Mouse (Mus musculus) thymus, postnatal 36 days (tissue): ENCODE measurements around the gene Bglap.
"Not testable (repeated sequence)": the region's sequence is repeated elsewhere in the genome, so short reads cannot be mapped to it uniquely, and the experiment has no call there.

Experiments
- DNase-seq, 2 experiments: peaks; one replicate each; pipeline ENCODE4 v3.0.0; 2022; ENCODE audit warnings: mixed read lengths in 2 of 2

The Bglap gene

DNA sequence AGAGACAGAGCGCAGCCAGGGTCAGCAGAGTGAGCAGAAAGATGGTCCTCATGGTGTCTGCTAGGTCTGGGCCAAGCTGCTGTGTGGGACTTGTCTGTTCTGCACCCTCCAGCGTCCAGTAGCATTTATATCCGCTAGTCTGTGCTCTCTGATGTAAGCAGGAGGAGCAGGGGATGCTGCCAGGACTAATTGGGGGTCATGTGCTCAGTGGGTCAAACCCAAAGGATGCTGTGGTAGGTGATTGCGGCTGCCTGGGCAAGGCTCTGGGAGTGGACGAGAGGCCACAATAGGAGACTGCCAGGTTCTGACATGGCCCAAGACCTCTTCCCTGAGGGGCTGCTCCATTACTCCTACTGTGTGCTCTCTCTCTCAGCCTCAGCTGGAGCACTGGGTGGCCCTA, at the start of gene Bglap:
Gene Bglap, minus strand, starts transcription at position 101 of the 400 bp plus-strand sequence.
- no peak for DNase-seq

DNA sequence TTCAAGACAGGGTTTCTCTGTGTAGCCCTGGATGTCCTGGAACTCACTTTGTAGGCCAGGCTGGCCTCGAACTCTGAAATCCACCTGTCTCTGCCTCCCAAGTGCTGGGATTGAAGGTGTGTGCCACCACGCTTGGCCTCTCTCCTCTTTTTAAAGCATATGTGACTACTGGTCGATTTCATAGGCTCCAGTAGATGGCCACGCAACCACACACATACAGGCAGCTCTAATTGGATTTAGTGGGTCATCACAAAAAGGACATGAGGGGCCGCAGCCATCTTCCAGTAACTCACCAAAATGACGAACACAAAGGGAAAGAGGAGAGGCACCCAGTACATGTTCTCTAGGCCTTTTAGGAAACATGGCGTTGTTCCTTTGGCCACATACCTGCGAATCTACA, 44.4 kb upstream of the Bglap start:
- DNase-seq = not testable (repeated sequence)

DNA sequence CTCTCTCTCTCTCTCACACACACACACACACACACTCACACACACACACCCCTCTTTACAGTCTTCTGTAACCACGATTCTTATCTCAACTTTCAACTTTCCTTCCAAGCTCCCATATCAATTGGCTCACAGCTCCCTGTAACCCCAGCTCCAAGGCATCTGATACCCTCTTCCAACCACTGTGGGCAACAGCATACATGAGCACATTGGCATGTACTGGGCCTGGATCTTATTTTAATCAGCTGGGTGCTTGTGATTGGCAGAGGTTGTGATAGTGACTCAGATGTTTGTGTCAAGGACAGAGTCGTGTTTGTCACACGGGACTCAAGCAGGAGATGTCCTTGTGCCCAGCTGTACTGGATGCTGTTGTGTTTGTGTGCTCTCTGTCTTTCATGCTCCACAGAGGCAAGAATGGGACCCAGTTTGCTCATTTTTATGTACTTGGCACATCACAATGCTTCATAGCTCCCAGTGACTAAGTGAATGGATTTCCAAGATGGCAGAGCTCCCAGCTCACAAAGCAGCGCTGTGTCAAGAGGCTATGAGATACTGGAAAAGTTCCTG, 43.2 kb upstream of the Bglap start:
- DNase-seq = no peak

DNA sequence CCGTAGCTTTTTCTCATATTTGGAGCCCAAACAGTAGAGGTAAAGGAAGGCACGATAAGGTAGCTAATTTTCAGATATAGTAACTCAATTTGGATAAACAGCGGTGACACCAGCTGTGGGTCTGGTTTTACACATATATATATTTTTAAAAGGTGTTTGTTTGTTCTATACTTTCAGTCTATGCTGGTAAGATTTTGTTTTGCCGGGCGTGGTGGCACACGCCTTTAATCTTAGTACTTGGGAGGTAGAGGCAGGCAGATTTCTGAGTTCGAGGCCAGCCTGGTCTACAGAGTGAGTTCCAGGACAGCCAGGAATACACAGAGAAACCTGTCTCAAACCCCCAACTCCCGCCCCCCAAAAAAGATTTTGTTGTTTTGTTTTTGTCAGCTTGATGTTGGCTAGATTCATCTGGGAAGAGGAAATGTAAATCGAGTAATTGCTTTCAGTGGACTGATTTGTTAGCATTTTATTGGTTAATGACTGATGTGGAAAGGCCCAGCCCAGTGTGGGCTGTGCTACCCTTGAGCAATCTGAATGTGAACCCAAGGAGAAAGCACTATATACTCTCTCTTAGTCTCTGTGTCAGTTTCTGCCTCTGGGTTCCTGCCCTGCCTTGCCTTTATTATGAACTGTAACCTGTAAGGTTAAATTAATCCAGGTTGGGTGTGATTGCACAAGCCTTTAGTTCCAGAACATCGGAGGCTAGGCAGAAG, 41.6 kb upstream of the Bglap start:
- no peak for DNase-seq

DNA sequence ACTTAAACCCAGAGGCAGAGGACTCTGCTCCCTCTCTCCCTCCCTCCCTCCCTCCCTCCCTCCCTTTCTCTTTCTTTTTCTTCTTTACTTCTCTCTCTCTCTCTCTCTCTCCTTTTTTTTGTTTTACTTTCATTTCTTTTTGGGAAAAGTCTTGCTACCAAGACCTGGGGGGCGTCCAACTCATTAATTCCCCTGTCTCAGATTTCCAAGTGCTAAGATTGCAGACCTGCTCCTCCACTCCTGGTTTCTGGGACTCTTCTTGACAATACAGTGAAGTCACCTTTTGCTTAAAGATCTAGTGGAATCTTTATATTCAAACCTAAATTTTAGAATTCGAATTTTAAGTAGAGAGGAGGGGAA, 41.0 kb upstream of the Bglap start:
- DNase-seq = no peak

DNA sequence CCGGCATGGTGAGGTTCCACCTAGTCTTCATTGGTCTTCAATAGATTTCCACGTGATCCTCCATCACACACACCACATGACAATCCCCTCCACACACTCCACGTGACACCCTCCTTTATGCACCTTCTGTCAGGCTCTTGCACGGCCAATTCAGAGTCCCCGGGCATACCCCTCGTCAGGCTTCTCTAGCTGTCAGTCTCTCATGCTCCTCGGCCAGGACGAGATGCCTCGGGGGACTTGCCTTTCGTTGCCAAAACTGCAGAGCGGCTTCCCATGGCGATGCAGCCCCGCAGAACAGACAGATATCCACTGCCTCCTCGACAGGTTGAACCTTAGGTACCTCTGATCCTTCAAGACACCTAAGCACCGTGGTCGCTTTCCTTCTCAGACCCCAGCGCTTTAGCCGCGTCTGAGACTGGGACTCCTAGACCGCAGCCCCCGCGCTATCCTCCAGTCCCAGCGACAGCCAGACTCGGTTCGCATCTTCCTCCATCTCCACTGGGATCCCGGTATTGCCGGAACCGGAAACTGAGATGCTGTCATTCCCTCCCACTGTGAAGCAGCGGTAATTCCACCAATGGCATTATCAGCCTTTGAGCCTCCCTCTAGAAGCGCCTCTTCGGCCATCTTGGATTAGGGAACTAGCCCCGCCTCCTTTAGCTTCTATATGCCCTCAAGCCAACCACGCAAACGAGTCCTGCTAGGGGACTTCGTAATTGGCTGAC, 40.5 kb upstream of the Bglap start, which contains the start of gene Slc25a44:
Gene Slc25a44, minus strand, starts transcription at position 535 of the 725 bp plus-strand sequence.
- peak; percentile 90 to 92 for DNase-seq

DNA sequence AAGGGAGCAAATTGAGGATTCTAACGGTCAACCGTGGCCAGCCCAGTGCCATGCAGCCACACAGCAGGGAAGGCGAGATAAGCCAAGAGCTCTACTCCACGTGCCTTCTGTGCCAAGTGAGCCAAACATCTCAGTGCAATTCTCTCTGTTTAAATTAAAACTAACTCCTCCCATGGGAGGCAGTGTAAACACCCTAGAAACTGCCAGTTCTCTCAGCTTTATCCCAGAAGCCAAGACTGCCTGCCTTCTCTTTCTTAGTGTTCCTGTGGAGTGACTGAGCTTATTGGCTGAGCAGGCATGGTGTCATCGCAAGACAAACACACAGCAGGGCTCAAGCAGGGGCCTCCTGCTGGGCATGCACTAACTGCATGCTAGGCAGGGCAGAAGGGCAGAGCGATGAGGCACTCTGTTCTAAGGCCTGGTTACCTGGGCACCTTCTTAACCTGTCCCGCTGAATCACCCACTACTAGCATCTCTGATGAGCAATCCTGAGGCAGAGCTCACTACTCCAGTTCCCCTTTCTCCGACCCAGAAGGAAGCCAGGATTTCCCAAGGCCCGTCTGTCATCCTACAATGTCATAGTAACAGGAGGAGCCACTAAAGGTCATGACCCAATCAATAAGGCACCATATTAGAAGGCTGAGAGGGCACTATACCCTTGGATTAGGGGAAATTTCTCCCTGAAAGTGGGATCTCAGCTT, 37.9 kb upstream of the Bglap start:
- DNase-seq = no peak

DNA sequence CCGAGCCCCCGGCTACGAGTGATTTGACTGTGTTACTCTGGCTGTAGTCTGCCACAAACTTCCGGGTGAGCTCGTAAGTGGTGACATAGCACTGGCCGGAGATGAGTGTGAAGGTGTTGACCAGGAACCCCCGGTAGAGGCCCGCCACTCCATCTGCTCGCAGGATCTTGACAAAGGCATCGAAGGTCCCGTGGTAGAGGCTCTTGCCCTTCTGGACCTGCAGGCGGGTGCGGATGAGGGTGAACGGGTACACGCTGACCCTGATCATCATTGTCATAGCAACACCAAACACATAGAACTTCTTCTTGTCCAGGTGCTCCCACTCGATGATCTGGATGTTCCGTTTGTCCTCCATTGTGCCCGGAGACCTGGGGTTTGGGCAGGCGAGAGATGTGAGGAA, 36.5 kb upstream of the Bglap start:
- DNase-seq = no peak

DNA sequence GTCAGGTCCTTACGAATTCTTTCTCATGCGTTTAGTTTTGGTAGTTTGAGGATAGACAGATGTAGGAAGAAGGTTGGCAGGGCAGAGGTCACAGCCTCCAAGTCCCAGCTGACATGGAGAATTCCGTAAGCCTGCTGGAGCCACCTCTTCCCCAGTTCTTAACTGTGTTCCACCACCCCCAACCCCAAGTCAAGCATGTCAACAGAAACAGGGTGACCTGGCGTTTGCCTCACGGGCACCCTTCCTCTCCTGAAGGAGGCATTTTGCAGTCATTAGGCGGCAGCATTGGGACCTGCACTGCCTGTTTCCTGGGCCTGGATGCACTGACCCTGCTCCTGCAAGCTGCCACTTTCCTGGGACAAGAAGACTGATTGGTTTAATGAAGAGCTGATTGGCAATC, 33.8 kb upstream of the Bglap start:
- DNase-seq = no peak

DNA sequence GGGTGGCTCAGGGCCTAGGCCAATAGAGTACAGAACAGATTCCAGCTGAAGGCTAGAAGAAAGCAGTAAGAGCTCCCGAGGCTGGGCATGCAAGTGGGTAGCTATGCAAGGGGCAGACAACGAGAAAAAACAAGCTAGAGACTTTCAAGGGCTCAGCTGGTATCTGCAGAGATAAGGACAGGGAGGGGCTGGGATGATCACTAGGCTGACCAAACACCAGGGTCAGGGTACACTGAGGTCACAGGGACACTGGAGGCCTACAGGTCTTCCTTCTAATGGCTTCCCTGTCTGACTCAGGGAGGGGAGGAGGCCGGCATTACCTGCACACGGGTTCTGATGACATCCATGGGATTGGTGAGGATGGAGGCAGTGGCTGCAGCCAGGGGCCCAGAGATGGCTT, 31.4 kb upstream of the Bglap start:
- no peak for DNase-seq

DNA sequence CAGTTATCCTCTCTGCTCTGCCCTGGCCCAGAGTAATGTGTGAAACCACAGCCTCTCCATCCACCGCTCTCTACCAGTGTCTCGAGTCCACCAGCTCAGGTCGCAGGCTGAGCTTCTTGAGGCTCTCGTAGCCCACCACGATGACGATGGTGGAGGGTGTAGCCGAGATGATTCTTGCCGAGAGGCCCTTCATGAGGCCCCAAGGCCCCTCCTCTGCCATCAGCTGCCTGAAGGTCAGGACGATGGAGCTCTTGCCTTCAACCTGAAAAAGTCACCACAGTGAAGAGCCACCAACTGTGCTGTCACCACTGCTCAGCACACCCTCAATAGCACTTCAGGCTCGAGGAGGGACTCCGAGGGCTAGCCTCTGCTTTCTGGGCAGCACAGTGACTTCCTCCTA, 28.4 kb upstream of the Bglap start:
- DNase-seq = no peak

DNA sequence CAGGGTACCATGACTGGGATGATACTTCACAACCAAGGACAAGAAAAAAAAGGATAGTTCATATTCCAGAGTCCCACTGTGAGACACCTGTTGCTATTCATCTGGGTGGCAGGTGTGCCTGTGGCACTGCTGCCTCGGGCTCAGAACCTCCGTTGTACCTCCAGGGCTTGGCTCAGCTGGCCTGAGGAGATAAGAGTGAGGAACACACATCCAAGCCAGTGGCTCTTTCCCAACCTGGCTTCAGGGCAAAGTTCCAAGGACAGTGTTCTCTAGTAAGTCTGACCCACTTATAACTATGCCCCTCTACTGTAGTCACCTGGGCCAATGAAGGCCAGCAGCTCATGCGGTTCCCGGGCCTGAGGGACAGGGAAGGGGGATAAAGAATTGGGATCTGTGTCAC, 27.4 kb upstream of the Bglap start:
- DNase-seq = no peak

DNA sequence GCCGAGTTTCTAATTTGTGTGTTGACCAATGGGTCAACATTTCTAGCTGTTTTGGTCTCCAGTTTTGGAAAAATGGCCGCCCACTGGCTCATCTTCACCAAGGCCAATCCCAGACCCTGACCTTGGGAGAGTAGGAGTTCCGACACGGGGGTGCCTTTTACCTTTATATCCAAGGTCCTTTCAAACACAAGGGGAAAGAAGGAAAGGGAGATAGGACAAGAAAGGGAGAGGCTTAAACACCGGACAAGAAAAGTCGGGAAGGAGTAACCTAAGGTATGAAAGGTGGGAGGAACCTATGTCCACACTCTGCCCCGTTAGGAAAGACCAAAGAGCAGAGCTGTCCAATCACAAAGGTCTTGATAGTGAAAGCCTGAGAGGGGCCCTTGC, 26.4 kb upstream of the Bglap start:
- no peak for DNase-seq

DNA sequence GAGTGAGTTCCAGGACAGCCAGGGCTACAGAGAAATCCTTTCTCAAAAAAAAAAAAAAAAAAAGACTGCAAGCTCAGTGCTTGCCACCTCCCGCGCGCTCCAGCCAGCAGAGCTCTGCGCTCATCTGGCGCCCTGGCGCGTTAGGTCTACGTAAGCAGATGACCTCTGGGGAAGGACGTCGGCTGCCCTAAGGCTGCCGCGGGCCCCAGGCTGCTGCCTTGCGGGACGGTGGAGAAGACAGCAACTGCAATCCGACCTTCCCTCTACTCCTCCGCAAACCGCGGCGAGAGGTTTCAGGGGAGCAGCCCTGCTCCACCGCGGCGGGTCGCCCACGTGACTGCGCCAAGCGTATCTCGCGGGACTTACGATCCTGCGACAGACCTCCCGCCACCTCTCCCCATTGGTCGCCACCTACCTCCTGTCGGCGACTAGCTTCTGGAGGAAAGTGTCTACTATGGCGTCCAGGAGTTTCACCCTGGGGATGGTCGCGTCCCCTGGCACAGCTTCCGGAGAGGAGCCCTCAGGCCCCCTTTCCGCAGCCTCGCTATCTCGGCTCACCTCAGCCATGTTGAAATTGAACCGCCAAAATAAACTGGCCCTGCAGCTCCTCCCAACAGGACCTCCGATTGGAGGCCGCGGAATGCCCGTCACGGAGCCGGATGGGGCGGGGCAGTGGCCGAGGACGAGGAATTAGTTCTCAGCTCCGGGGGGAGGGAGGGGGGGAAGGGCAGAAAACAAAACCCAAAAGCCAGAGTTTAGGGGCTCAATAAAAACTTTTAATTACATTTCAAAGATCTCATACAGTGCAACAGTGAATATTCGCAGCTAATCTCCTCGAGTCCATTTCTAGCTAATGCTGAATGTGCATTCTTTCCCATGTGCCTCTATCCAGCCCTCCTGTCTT, 25.7 kb upstream of the Bglap start, which contains the start of gene Pmf1:
Gene Pmf1, minus strand, starts transcription at position 591 of the 904 bp plus-strand sequence.
- DNase-seq = peak; percentile 89 to 93

DNA sequence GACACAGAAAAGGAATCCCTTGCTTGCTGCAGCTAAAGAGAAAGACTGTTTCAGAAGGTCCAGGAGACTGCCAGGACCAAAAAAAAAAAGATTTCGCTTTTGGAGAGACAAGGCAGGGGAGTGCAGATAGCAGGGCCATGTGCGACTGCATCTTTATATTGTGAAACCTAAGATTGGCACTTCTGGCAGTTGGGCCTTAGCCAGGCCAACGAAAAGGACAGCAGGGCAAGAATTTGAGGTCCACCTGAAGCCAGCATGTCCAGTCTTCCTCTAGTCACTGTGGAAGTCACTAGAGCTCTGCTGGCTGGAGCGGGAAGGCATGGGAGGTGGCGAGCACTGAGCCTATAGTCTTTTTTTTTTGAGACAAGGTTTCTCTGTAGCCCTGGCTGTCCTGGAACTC, 24.7 kb upstream of the Bglap start:
- DNase-seq = no peak

DNA sequence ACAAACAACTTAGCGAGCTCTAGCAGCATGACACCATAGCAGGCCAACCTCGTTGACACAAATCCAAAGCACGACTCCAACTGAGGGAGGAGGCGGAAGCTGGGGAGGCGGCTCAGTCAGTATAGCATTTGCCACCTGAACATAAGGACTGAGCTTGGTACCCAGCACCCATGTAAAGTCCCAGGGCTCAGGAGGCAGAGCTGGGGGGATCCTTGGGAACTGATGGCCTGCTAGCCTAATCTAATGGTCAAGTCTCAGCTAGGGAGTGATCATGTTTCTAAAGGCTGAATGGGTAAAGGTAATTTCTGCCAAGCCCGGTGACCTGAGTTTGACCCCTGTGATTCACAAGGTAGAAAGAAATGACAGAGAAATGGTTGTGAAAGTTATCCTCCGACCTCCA, 23.3 kb upstream of the Bglap start:
- no peak for DNase-seq

DNA sequence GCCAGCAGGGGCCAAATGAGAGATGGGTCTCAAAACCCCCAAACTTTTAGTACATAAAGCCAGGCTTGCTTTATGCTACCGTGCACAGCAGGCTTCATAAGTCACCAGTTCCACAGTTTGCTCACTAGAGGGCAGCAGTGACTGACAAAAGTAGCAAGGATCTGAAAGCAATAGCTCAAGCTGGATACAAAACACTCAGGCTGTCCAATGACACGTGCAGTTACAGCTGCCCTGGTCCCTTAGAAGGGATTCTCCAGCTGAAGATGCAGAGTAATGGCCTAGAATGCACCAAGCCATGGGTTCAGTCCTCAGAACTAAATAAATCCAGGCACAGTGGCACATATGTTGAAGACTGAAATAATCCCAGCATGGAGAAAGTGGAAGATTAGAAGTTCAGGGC, 22.8 kb upstream of the Bglap start:
- peak; percentile 50 to 59 for DNase-seq

DNA sequence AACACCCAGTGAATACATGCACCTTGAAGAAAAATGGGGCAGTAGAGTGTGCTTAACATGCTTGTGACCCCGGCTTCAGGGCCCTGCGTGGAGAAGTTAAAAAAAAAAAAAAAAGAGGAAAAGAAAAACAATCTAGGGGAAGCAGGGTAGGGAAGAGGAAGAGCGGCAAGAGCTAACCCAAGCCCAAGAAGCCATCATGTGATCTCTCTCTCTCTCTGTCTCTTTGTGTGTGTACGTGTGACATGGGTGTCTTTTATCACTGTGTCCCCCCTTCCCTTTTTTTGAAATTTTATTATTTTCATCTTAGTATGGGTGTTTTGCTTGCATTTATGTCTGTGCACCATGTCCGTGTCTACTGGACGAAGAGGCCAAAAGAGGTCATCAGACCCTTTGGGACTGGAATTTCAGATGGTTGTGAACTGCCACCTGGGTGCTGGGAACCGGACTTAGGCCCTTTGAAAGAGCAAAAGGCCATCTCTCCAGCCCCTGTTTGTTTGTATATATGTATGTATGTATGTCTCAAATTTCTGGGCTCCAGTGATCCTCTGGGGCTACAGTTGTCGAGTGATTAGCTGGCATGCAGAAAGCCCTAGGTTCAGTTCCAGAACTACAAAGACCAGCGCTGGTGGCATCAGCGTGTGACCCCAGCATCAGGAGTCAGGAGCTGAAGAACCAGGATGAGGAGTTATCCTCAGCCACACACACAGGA, 19.4 kb upstream of the Bglap start:
- DNase-seq = no peak

DNA sequence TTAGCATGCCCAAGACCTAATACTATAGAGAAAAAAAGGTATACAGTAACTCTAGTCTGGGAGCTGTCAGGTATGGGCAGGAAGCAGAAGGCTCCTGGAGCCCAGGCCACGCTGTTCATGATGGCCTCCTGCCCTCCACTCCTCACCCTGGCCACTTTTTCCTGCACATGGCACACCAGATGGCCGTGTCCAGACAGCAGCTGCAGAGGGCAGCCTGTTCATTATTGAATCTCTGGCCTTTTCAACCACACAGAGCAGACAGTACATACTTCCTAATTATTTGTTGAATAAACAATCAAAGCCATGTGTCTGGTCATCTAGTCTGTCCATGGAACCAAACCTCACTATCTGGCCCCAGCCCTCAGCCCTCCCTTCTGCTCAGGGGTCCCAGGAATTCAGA, 14.4 kb upstream of the Bglap start:
- DNase-seq = no peak

DNA sequence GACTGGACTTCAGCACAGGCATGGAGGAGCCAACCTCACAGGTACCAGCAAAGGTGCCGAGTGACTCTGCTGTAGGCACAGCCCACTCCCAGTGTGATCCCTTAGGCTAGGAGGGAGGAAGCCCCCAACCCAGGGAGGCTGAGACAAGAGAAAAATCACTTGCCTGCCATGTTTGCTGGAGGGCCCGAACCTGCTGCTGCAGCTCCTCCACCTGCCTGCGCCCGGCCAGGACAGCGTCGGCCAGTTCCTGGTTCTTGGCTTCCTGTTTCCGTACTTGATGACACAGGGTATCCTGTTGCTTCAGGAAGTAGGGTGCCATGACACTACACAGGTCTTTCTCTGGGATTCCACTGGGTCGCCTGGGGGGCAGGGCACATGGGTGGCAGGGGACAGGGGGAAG, 11.5 kb upstream of the Bglap start:
- DNase-seq = no peak

DNA sequence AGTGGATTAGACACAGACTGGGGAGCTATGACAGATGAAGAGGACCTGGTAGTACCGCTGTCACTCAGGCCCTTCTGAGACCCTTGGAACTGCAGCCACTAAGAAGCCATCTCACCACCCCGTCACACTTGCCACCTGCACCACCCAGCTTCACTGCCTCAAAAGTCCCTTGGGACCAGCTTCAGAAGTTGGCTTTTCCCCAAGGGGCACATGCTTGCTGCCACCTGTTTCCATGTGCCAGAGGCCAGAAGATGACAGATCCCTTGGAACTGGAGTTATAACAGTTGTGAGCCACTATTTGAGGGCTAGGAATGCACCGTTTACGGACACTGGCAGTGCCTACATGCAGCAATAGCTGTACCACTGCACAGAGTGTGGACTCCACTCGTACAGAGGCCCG, 11.0 kb upstream of the Bglap start:
- DNase-seq = no peak
